Mouse (Mus musculus) brain, embryonic 14.5 days (tissue): ENCODE measurements around the gene Srsf5. TPM values are rescaled to one million over a fixed set of nuclear protein-coding genes. Genes with fewer than 3 reads are reported as not detected.

Source experiments
- DNase-seq: peaks from one replicate; pipeline ENCODE4 v3.0.0-alpha.2; 2011; ENCODE audit warnings: low read depth
- CTCF ChIP-seq: fragments of 200-500 bp; IDR thresholded peaks from 2 replicates; pipeline ENCODE4 v1.5.1; 2012; ENCODE audit warnings: inconsistent platforms, mild to moderate bottlenecking, moderate library complexity, borderline replicate concordance; ENCODE audit not compliant: insufficient read depth, insufficient read length; ENCODE audit errors: extremely low read depth
- POLR2A ChIP-seq: fragments of 200-500 bp; IDR thresholded peaks from 2 replicates; pipeline ENCODE4 v1.6.1; 2012; ENCODE audit warnings: mild to moderate bottlenecking, inconsistent platforms, borderline replicate concordance; ENCODE audit not compliant: poor library complexity, insufficient read depth, insufficient read length, severe bottlenecking; ENCODE audit errors: extremely low read depth
- polyA plus RNA-seq: library from polyadenylated mRNA; depleted of rRNA; stranded (reverse); fragments of >200 nt; gene quantifications from 2 replicates; pipeline ENCODE4 v1.2.3, GENCODE M21; 2012; rRNA removed

The Srsf5 gene
- polyA plus RNA-seq: 544 and 552 TPM in 2 replicates

- TF ChIP-seq POLR2A (peak; percentile 56; the same call in 1 of the 2 replicates), CTCF (peak; percentile 49; the same call in 1 of the 2 replicates)
Observed at GRCm38 (mm10) chr12:80945334-80945995, at the start of gene Srsf5. Srsf5 (plus strand) TSS chr12:80945504.

GRCm38 (mm10) chr12:80909631-80910030, 35.7 kb upstream of the Srsf5 start:
- TF ChIP-seq CTCF: no peak
- no peak for TF ChIP-seq POLR2A
- no peak for DNase-seq

More at GRCm38 (mm10) chr12:80945334-80945995, at the start of gene Srsf5:
- DNase-seq: peak; percentile 99

- TF ChIP-seq POLR2A (no peak), CTCF (peak; percentile 47; the same call in 1 of the 2 replicates)
- no peak for DNase-seq
Observed at GRCm38 (mm10) chr12:80917764-80918163, 27.5 kb upstream of the Srsf5 start.

GRCm38 (mm10) chr12:80921301-80921700, 24.0 kb upstream of the Srsf5 start:
- no peak for TF ChIP-seq POLR2A
- TF ChIP-seq CTCF: no peak
- DNase-seq: no peak

GRCm38 (mm10) chr12:80922869-80923268, 22.4 kb upstream of the Srsf5 start:
- TF ChIP-seq POLR2A (no peak), CTCF (no peak)
- no peak for DNase-seq

GRCm38 (mm10) chr12:80923602-80924001, 21.7 kb upstream of the Srsf5 start:
- TF ChIP-seq CTCF (no peak), POLR2A (no peak)
- no peak for DNase-seq

GRCm38 (mm10) chr12:80924205-80924604, 21.1 kb upstream of the Srsf5 start:
- no peak for TF ChIP-seq CTCF
- TF ChIP-seq POLR2A: no peak
- peak; percentile 28 for DNase-seq

GRCm38 (mm10) chr12:80925919-80926318, 19.4 kb upstream of the Srsf5 start:
- TF ChIP-seq CTCF: no peak
- no peak for TF ChIP-seq POLR2A
- DNase-seq: peak; percentile 34

- TF ChIP-seq CTCF (no peak), POLR2A (no peak)
Observed at GRCm38 (mm10) chr12:80926550-80926949, 18.8 kb upstream of the Srsf5 start.

GRCm38 (mm10) chr12:80927518-80927917, 17.8 kb upstream of the Srsf5 start:
- DNase-seq: no peak
- no peak for TF ChIP-seq CTCF
- no peak for TF ChIP-seq POLR2A

More at GRCm38 (mm10) chr12:80926550-80926949, 18.8 kb upstream of the Srsf5 start:
- DNase-seq: no peak

GRCm38 (mm10) chr12:80928881-80929280, 16.4 kb upstream of the Srsf5 start:
- TF ChIP-seq POLR2A (no peak), CTCF (no peak)
- DNase-seq: no peak

GRCm38 (mm10) chr12:80930141-80930540, 15.2 kb upstream of the Srsf5 start:
- DNase-seq: no peak
- TF ChIP-seq CTCF (no peak), POLR2A (no peak)
